Mouse (Mus musculus): ENCODE measurements around the gene Krcc1. TPM values are rescaled to one million over a fixed set of nuclear protein-coding genes. Genes with fewer than 3 reads are reported as not detected.

Krcc1 gene
- total and polyA plus RNA-seq, 2 experiments from 2014 or later: 13.9 to 15.0 TPM

- no peak overlapping the region for H3K9ac ChIP-seq (replicated peaks; ENCODE audit: low read length, poor library complexity, severe bottlenecking)
- WGBS: 69% methylated on average over 3 of the region's 3 CpGs
- no peaks in the 10 kb centered on the region for H3K4me1 ChIP-seq (ENCODE audit: insufficient read depth, low read length)
- H3K4me2 ChIP-seq (ENCODE audit: low read depth, low read length, poor library complexity, severe bottlenecking): no peak overlapping the region
- H3K9me3 ChIP-seq (ENCODE audit: low read length): no peaks in the 10 kb centered on the region; the same call in 1 of the 2 replicates
- no peaks in the 10 kb centered on the region for H3K36me3 ChIP-seq (ENCODE audit: insufficient read depth, low read length)
- TF ChIP-seq CTCF (IDR thresholded peaks at IDR 0.05): no peak
- H3K27ac ChIP-seq (ENCODE audit: low read depth, low read length): no peak overlapping the region
- ATAC-seq (ENCODE audit: low FRiP score) (no peak), DNase-seq (ENCODE audit: low spot score) (no peak)
- H3K27me3 ChIP-seq (ENCODE audit: insufficient read depth, low read length): no peaks in the 10 kb centered on the region
- H3K4me3 ChIP-seq (ENCODE audit: low read depth, low read length): no peak overlapping the region
These were observed 35.5 kb upstream of the Krcc1 start for GRCm38 (mm10) chr6:71235944-71236343.

- Histone ChIP-seq H3K36me3 (ENCODE audit: insufficient read depth, low read length) (no peaks in the 10 kb centered on the region), H3K4me1 (ENCODE audit: insufficient read depth, low read length) (no peaks in the 10 kb centered on the region), H3K9me3 (ENCODE audit: low read length) (no peaks in the 10 kb centered on the region; the same call in 1 of the 2 replicates), H3K9ac (replicated peaks; ENCODE audit: low read length, poor library complexity, severe bottlenecking) (no peak overlapping the region), H3K27me3 (ENCODE audit: insufficient read depth, low read length) (no peaks in the 10 kb centered on the region), H3K27ac (ENCODE audit: low read depth, low read length) (no peak overlapping the region), H3K4me3 (ENCODE audit: low read depth, low read length) (no peak overlapping the region), H3K4me2 (ENCODE audit: low read depth, low read length, poor library complexity, severe bottlenecking) (no peak overlapping the region)
- no peak for TF ChIP-seq CTCF (IDR thresholded peaks at IDR 0.05)
- no peak for ATAC-seq (ENCODE audit: low FRiP score)
- WGBS: 91% methylated on average over 6 of the region's 6 CpGs
- no peak for DNase-seq (ENCODE audit: low spot score)
These were observed 35.0 kb upstream of the Krcc1 start for GRCm38 (mm10) chr6:71236506-71236905.

- no peak for TF ChIP-seq CTCF (IDR thresholded peaks at IDR 0.05)
- WGBS: 90% methylated on average over 6 of the region's 6 CpGs
- no peaks in the 10 kb centered on the region for H3K4me1 ChIP-seq (ENCODE audit: insufficient read depth, low read length)
- no peak for DNase-seq (ENCODE audit: low spot score)
- H3K27me3 ChIP-seq (ENCODE audit: insufficient read depth, low read length): no peaks in the 10 kb centered on the region
- no peaks in the 10 kb centered on the region for H3K36me3 ChIP-seq (ENCODE audit: insufficient read depth, low read length)
- no peak overlapping the region for H3K4me2 ChIP-seq (ENCODE audit: low read depth, low read length, poor library complexity, severe bottlenecking)
- H3K9me3 ChIP-seq (ENCODE audit: low read length): no peaks in the 10 kb centered on the region; the same call in 1 of the 2 replicates
- H3K9ac ChIP-seq (replicated peaks; ENCODE audit: low read length, poor library complexity, severe bottlenecking): no peak overlapping the region
- no peak for ATAC-seq (ENCODE audit: low FRiP score)
- H3K4me3 ChIP-seq (ENCODE audit: low read depth, low read length): no peak overlapping the region
- H3K27ac ChIP-seq (ENCODE audit: low read depth, low read length): no peak overlapping the region
These were observed 34.4 kb upstream of the Krcc1 start for GRCm38 (mm10) chr6:71237031-71237431.

- no peak for TF ChIP-seq CTCF (IDR thresholded peaks at IDR 0.05)
- DNase-seq (ENCODE audit: low spot score): peak; percentile 5
These were observed 32.3 kb upstream of the Krcc1 start for GRCm38 (mm10) chr6:71239069-71239750.

GRCm38 (mm10) chr6:71240831-71241230 is 30.6 kb upstream of the Krcc1 start:
- no peak overlapping the region for H3K9ac ChIP-seq (replicated peaks; ENCODE audit: low read length, poor library complexity, severe bottlenecking)
- H3K9me3 ChIP-seq (ENCODE audit: low read length): no peaks in the 10 kb centered on the region; the same call in 1 of the 2 replicates
- H3K4me2 ChIP-seq (ENCODE audit: low read depth, low read length, poor library complexity, severe bottlenecking): no peak overlapping the region
- 89% methylated on average over 7 of the region's 7 CpGs for WGBS
- H3K36me3 ChIP-seq (ENCODE audit: insufficient read depth, low read length): no peaks in the 10 kb centered on the region
- DNase-seq (ENCODE audit: low spot score) (no peak), ATAC-seq (ENCODE audit: low FRiP score) (no peak)
- H3K27me3 ChIP-seq (ENCODE audit: insufficient read depth, low read length): no peaks in the 10 kb centered on the region
- H3K4me1 ChIP-seq (ENCODE audit: insufficient read depth, low read length): no peaks in the 10 kb centered on the region
- no peak overlapping the region for H3K4me3 ChIP-seq (ENCODE audit: low read depth, low read length)
- no peak overlapping the region for H3K27ac ChIP-seq (ENCODE audit: low read depth, low read length)
- no peak for TF ChIP-seq CTCF (IDR thresholded peaks at IDR 0.05)

More at GRCm38 (mm10) chr6:71239069-71239750, 32.3 kb upstream of the Krcc1 start:
- no peaks in the 10 kb centered on the region for H3K27me3 ChIP-seq (ENCODE audit: insufficient read depth, low read length)
- no peaks in the 10 kb centered on the region for H3K36me3 ChIP-seq (ENCODE audit: insufficient read depth, low read length)
- no peak for ATAC-seq (ENCODE audit: low FRiP score)
- no peaks in the 10 kb centered on the region; the same call in 1 of the 2 replicates for H3K9me3 ChIP-seq (ENCODE audit: low read length)
- H3K9ac ChIP-seq (replicated peaks; ENCODE audit: low read length, poor library complexity, severe bottlenecking): no peak overlapping the region
- no peak overlapping the region for H3K4me3 ChIP-seq (ENCODE audit: low read depth, low read length)
- H3K4me1 ChIP-seq (ENCODE audit: insufficient read depth, low read length): no peaks in the 10 kb centered on the region
- no peak overlapping the region for H3K4me2 ChIP-seq (ENCODE audit: low read depth, low read length, poor library complexity, severe bottlenecking)
- 94% methylated on average over 26 of the region's 26 CpGs for WGBS
- no peak overlapping the region for H3K27ac ChIP-seq (ENCODE audit: low read depth, low read length)

GRCm38 (mm10) chr6:71242811-71243210 is 28.7 kb upstream of the Krcc1 start:
- WGBS: 96% methylated on average over 1 of the region's 1 CpGs
- no peak for ATAC-seq (ENCODE audit: low FRiP score)
- Histone ChIP-seq H3K27me3 (ENCODE audit: insufficient read depth, low read length) (no peaks in the 10 kb centered on the region), H3K36me3 (ENCODE audit: insufficient read depth, low read length) (no peaks in the 10 kb centered on the region), H3K4me2 (ENCODE audit: low read depth, low read length, poor library complexity, severe bottlenecking) (no peak overlapping the region), H3K4me3 (ENCODE audit: low read depth, low read length) (no peak overlapping the region), H3K9me3 (ENCODE audit: low read length) (no peaks in the 10 kb centered on the region; the same call in 1 of the 2 replicates), H3K9ac (replicated peaks; ENCODE audit: low read length, poor library complexity, severe bottlenecking) (no peak overlapping the region), H3K4me1 (ENCODE audit: insufficient read depth, low read length) (no peaks in the 10 kb centered on the region), H3K27ac (ENCODE audit: low read depth, low read length) (no peak overlapping the region)
- no peak for DNase-seq (ENCODE audit: low spot score)
- no peak for TF ChIP-seq CTCF (IDR thresholded peaks at IDR 0.05)

Data from midbrain, postnatal 0 days (tissue).